Mouse (Mus musculus): Measurements from ENCODE around the gene Cntn1.

GRCm38 (mm10) chr15:92099410-92100174 lies 48.6 kb downstream of the Cntn1 start:
- TF ChIP-seq POLR2A (IDR thresholded peaks at IDR 0.05; ENCODE audit: insufficient read depth, low read length) (no peak), EP300 (IDR thresholded peaks at IDR 0.05; ENCODE audit: insufficient read depth, low read depth, low read length) (no peak), CTCF (IDR thresholded peaks at IDR 0.05; ENCODE audit: low read depth, low read length) (no peak)
